Mouse (Mus musculus): Measurements from ENCODE around the gene Kpnb1.

DNA sequence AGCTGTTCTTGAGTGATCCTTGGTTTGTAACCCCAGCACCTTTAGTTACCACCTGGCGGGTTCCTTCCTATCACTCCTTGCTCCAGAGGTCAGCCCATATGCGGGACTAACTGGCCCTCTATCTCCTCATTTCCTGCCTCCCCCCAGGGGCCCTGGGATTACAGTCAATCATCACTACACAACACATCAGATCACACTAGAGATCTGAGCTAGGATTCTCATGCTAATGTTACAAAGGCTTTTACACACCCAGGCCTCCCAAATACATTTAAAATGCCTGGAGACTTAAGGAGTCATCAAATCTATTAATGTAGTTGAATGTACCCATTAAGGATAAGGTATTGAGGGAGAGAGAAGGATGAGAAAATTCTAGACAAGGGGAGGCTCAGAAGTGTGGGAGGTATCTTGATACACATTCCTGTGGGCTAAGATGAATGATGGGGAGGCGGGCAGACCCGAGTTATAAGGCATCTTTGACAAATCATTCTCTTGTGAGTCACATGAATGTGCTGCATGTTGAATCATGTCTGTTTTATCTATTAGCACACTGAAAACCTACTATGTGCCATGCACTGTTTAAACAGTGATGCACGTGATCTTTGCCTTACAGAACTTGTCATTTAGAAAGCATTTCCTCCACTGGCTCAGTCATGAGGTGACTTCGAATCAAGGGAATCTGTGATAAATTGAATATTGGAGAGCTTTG is 4.4 kb upstream of the Kpnb1 start:
- no peak for TF ChIP-seq CTCF (IDR thresholded peaks at IDR 0.05)
- no peak for TF ChIP-seq POLR2A (IDR thresholded peaks at IDR 0.05; ENCODE audit: insufficient read depth, low read depth, low read length)
